Mouse (Mus musculus): ENCODE results near the gene Cdc5l. TPM values are rescaled to one million over a fixed set of nuclear protein-coding genes. Genes with fewer than 3 reads are reported as not detected.
"Not testable (repeated sequence)": the region's sequence is repeated elsewhere in the genome, so short reads cannot be mapped to it uniquely, and the experiment has no call there.

Gene Cdc5l
- total and polyA plus RNA-seq, 3 experiments: 45.2 to 69.6 (median 58.9) TPM

- Histone ChIP-seq H3K79me2 (replicated peaks; ENCODE audit: control insufficient read depth, extremely low read depth, insufficient read depth, poor library complexity, severe bottlenecking) (peaks cover 2% of the 10 kb centered on the region), H3K9ac (ENCODE audit: insufficient read depth, low read depth) (no peak overlapping the region), H3K36me3 (replicated peaks in 1 of 2; ENCODE audit: control insufficient read depth in 1 of 2, insufficient read depth in 1 of 2, low read length in 1 of 2) (peaks cover 58 to 82% of the 10 kb centered on the region in 2 experiments), H3K4me2 (ENCODE audit: insufficient read depth, low read depth, poor library complexity, severe bottlenecking) (no peak overlapping the region), H3K27me3 (replicated peaks) (no peaks in the 10 kb centered on the region), H3K4me1 (ENCODE audit: control insufficient read depth in 1 of 2, insufficient read depth in 2 of 2) (no peaks in the 10 kb centered on the region), H3K9me3 (replicated peaks; ENCODE audit: low read length) (no peaks in the 10 kb centered on the region), H3K4me3 (replicated peaks in 1 of 3; ENCODE audit: low read depth in 2 of 3, low read length in 2 of 3, poor library complexity in 1 of 3) (no peak overlapping the region), H3K27ac (ENCODE audit: insufficient read depth, low read depth) (no peak overlapping the region)
- DNase-seq (ENCODE audit: extremely low read depth): no peak
- TF ChIP-seq ZNF384 (IDR thresholded peaks at IDR 0.05; ENCODE audit: low read depth, low read length) (no peak), MEF2A (IDR thresholded peaks at IDR 0.05; ENCODE audit: borderline replicate concordance, low read depth, low read length) (no peak), NELFE (IDR thresholded peaks at IDR 0.05; ENCODE audit: low read depth, low read length) (no peak), IRF4 (IDR thresholded peaks at IDR 0.05; ENCODE audit: low read depth, low read length) (no peak), ELF1 (IDR thresholded peaks at IDR 0.05; ENCODE audit: low read depth, low read length) (no peak), GABPA (IDR thresholded peaks at IDR 0.05; ENCODE audit: insufficient replicate concordance, low read depth, low read length) (no peak)
- dilution Hi-C loops (cut with MboI; ENCODE audit: extremely low pct_ligation_motif_present, extremely low pct_unique_long_range_greater_than_20kb, low sequenced_read_pairs): no loop called here
- in situ Hi-C loops (cut with MboI; ENCODE audit: low pct_ligation_motif_present, low pct_unique_long_range_greater_than_20kb, low sequenced_read_pairs): no loop called here
Observed at GRCm38 (mm10) chr17:45417387-45417786, 16.1 kb downstream of the Cdc5l start.

- H3K79me2 ChIP-seq (replicated peaks; ENCODE audit: control insufficient read depth, extremely low read depth, insufficient read depth, poor library complexity, severe bottlenecking); in situ Hi-C loops (cut with MboI; ENCODE audit: low pct_ligation_motif_present, low pct_unique_long_range_greater_than_20kb, low sequenced_read_pairs); H3K27me3 ChIP-seq (replicated peaks); H3K27ac ChIP-seq (ENCODE audit: insufficient read depth, low read depth); H3K9ac ChIP-seq (ENCODE audit: insufficient read depth, low read depth); H3K4me3 ChIP-seq (replicated peaks in 1 of 3; ENCODE audit: low read depth in 2 of 3, low read length in 2 of 3, poor library complexity in 1 of 3); H3K4me2 ChIP-seq (ENCODE audit: insufficient read depth, low read depth, poor library complexity, severe bottlenecking); H3K4me1 ChIP-seq (ENCODE audit: control insufficient read depth in 1 of 2, insufficient read depth in 2 of 2); H3K9me3 ChIP-seq (replicated peaks; ENCODE audit: low read length); DNase-seq (ENCODE audit: extremely low read depth); dilution Hi-C loops (cut with MboI; ENCODE audit: extremely low pct_ligation_motif_present, extremely low pct_unique_long_range_greater_than_20kb, low sequenced_read_pairs): not testable (repeated sequence)
- peaks cover 73 to 93% of the 10 kb centered on the region in 2 experiments for H3K36me3 ChIP-seq (replicated peaks in 1 of 2; ENCODE audit: control insufficient read depth in 1 of 2, insufficient read depth in 1 of 2, low read length in 1 of 2)
Observed at GRCm38 (mm10) chr17:45411617-45412016, 21.9 kb downstream of the Cdc5l start.

- Histone ChIP-seq H3K4me1 (ENCODE audit: control insufficient read depth in 1 of 2, insufficient read depth in 2 of 2) (no peaks in the 10 kb centered on the region), H3K9ac (ENCODE audit: insufficient read depth, low read depth) (no peak overlapping the region), H3K27ac (ENCODE audit: insufficient read depth, low read depth) (no peak overlapping the region), H3K36me3 (replicated peaks in 1 of 2; ENCODE audit: control insufficient read depth in 1 of 2, insufficient read depth in 1 of 2, low read length in 1 of 2) (peaks cover 66 to 92% of the 10 kb centered on the region in 2 experiments), H3K27me3 (replicated peaks) (no peaks in the 10 kb centered on the region), H3K4me2 (ENCODE audit: insufficient read depth, low read depth, poor library complexity, severe bottlenecking) (no peak overlapping the region), H3K9me3 (replicated peaks; ENCODE audit: low read length) (no peaks in the 10 kb centered on the region), H3K79me2 (replicated peaks; ENCODE audit: control insufficient read depth, extremely low read depth, insufficient read depth, poor library complexity, severe bottlenecking) (no peaks in the 10 kb centered on the region), H3K4me3 (replicated peaks in 1 of 3; ENCODE audit: low read depth in 2 of 3, low read length in 2 of 3, poor library complexity in 1 of 3) (no peak overlapping the region)
- no peak for DNase-seq (ENCODE audit: extremely low read depth)
- in situ Hi-C loops (cut with MboI; ENCODE audit: low pct_ligation_motif_present, low pct_unique_long_range_greater_than_20kb, low sequenced_read_pairs) (no loop called here), dilution Hi-C loops (cut with MboI; ENCODE audit: extremely low pct_ligation_motif_present, extremely low pct_unique_long_range_greater_than_20kb, low sequenced_read_pairs) (no loop called here)
- no peak for TF ChIP-seq USF1 (IDR thresholded peaks at IDR 0.05; ENCODE audit: low read depth, low read length)
- TF ChIP-seq MEF2A (IDR thresholded peaks at IDR 0.05; ENCODE audit: borderline replicate concordance, low read depth, low read length): no peak
- no peak for TF ChIP-seq KAT2A (IDR thresholded peaks at IDR 0.05; ENCODE audit: insufficient replicate concordance, low read length)
- TF ChIP-seq GABPA (IDR thresholded peaks at IDR 0.05; ENCODE audit: insufficient replicate concordance, low read depth, low read length): no peak
- no peak for TF ChIP-seq ELF1 (IDR thresholded peaks at IDR 0.05; ENCODE audit: low read depth, low read length)
- TF ChIP-seq ZC3H11A (IDR thresholded peaks at IDR 0.05; ENCODE audit: low read depth, low read length): no peak
- no peak for TF ChIP-seq SMC3 (IDR thresholded peaks at IDR 0.05; ENCODE audit: low read depth, low read length)
- TF ChIP-seq BHLHE40 (IDR thresholded peaks at IDR 0.05; ENCODE audit: low read depth, low read length): no peak
- TF ChIP-seq CHD1 (IDR thresholded peaks at IDR 0.05; ENCODE audit: low read depth, low read length): no peak
Observed at GRCm38 (mm10) chr17:45408719-45409118, 24.8 kb downstream of the Cdc5l start.

All from CH12.LX (cell line).